Mouse (Mus musculus) adrenal gland, postnatal 14 days (tissue): ENCODE data around the gene Kcnk2. TPM values are rescaled to one million over a fixed set of nuclear protein-coding genes. Genes with fewer than 3 reads are reported as not detected.
A peak's percentile ranks its signal among the peaks of the same experiment; 100 is the strongest.

Source experiments
- DNase-seq: peaks from one replicate; pipeline ENCODE4 v3.0.0; 2021; ENCODE audit warnings: mixed read lengths
- microRNA-seq, 2 experiments: library from miRNA; unstranded; fragments of <30 nt; microRNA quantifications; one replicate each; pipeline ENCODE4 v1.2.0; 2021
- total RNA-seq: library from RNA; stranded (reverse); gene quantifications from 2 replicates; pipeline ENCODE4 v1.2.3, GENCODE M21; 2021

Gene Kcnk2
- total RNA-seq, 1 experiment from 2014 or later = 21.2 TPM

DNA sequence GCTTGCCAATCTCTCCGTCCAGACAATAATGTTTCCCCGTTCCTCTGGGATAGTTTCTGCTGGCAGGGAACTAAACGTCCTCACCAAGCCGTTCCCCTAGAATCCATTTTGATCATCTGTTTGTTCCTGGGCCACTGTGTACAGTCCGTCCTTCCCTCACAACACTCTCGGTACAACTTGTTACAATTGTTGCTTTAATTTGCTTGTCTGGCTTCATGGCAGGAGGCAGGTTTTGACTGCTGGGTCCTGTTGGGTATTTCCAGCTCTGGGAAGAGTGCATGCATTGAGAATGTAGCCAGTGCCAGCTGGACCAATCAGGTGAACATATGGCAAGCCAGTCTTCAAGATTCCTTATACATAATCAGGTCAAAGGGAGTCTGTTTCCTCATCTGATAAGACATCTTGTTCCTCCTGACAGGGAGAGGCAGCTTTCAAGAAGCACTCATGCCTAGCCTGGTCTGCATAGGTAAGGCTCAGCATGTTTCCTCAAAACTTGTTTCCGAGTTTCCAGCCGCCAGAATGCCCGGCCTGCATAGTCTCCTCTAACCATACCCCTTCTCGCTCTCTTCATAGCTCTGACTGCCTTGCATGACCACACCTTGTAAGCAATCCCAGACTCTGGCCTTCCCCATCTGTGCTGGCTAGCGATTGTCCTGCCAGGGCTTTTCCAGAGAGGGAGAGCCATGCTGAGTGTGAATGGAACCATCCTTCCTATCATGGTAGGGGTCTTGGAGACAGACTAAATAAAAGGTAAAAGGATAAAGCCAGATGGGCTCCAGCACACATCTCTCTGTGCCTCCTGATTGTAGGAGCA lies 184.1 kb downstream of the Kcnk2 start:
- DNase-seq = no peak

DNA sequence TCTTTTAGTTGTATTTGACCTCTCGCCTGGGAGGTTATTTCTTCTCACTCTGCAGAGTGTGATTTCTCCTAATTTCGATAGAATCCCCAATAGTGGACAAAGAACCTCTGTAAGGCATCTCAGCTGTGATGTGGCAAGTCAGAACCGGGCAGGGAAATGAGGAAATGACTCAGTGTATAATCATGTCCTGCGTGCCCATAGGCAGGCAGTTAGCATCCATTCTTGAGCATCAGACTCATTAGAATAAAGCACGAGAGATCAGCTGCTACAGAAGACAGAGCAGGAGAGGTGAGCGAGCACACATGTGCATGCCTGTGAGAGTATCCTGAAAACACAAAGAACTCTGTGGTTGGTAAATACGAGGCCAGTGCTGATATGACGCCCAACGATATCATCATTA lies 186.9 kb downstream of the Kcnk2 start:
- no peak for DNase-seq

DNA sequence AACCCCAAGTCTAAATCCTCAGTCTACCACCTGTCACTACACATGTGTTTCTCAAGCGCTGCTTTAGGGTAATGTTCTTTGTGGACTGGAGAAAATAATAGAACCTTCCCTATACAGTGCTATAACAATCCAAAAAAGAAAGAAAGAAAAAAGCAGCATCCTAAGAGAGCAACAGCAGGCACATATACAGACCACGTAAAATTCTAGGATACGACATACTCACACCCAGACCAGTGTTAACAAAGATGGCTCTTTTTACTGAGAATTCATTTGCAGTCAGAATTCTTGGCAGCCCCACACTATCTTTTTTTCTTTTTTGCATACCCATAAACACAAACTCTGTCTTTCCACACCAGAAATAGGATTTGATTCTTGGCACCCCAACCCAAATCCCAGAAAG lies 187.6 kb downstream of the Kcnk2 start:
- DNase-seq = no peak

DNA sequence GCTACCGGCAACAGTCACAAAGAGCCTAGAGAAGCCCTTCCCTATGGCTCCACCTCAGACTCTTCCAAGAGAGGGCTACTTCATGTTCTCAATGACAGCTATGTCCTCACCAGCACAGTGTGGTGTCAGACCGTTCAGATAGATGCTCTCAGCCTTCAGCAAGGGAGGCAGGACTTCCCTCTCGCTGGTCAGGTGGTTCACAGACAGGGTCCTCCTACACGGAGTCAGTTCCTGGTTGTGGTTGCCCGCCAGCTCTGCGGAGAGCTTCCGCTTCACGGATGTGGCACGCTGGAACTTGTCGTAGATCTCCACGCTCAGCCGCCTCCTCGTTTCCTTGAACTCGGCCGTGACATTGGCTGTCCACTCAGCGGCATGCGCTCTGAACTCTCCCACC lies 192.4 kb downstream of the Kcnk2 start:
- no peak for DNase-seq

DNA sequence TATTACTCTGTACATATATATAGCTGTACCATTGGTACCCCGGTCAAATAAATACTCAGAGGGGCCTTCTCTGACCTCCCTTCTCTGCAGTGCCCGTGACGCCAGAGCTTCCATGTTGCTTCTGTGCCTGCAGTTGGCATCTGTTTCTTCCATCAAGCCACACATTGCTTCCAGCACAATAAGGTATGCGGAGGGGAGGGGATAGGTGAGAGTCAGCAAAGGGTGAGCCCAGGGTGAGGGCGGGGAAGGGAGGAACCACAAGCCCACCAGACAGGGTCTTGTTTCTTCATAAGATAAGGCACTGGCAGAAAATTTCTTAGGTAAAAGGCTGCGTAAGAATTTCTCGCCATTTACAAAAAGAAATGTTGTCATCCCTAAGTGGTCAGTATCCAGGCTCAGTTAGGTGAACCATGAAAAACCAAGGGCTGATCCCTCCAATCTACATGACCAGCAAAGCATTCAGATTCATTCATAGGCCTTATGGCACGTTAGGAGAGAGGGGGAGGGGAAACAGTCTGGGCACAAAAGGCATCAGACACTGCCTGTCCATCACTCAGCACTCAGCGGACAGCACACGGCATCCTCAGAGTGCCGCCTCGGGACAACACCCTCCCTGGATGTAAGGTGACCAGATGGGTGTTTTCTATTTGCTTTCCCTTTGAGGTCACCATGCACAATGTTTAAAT lies 192.9 kb downstream of the Kcnk2 start:
- DNase-seq = no peak

DNA sequence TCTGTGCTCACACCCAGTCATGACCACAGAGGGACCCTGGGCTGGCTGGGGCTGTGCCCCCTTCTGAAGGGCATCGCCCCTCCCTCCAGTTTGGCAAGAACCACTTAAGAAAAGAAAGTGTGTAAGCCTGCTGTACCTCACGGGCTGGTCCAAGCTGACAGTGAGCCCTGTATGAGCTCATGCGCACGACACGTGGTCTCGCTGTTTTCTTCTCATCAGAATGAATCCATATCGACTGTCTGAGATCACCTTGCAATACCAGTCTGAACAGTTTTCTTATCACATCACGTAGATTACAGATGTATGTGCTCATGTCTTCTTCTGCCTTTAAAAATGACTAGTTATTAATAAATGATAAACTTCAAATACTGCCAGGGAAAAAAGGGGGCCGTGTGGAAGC lies 193.5 kb downstream of the Kcnk2 start:
- no peak for DNase-seq

DNA sequence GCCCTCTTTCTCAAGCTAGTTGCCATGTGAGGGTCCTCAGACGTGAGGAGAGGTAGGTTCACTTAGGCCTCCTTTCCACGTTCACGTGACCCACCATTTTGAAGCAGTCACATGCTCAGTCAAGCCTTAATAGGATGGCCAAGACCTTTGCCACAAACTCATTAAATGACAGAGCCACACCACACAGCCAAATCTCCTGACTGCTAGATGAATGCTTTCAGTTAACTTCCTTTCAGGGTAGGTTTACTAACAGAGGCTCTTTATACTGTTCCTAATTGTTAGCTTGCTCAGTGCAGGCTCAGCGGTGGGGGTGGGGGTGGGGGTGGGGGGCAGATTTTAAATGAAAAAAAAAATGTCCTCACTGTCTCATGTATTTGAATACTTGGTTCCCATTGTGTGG lies 206.3 kb downstream of the Kcnk2 start:
- DNase-seq = no peak

DNA sequence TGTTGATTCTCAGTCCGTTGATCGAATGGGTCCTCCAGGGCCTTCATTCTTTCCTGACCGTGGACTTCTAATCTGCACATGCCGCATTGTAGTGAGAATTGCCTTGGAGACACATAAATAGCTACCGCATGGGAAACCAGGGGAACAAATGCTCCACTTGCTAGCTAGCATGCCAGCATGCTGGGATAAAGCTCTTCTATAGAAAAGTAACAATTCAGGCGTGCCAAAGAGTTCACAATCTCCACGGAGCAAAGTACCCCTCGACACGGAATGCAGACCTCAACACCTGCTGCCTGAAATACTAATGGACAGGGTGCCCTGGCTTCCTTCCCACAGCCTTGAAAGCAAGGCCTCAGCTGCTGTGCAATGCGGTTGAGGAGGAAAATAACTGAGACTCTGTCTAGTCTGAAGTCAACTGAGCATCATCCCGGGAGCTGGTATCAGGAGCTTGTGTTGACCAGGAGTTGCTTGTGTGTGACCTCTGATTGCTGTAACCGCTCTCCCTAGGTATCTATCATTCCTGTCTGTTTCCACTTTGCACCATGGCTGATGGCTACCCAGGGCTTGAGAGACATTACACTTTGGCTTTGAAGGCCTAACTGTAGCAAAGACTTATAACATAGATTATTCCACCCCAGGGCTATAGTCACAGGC lies 214.2 kb downstream of the Kcnk2 start:
- DNase-seq = peak; percentile 45

DNA sequence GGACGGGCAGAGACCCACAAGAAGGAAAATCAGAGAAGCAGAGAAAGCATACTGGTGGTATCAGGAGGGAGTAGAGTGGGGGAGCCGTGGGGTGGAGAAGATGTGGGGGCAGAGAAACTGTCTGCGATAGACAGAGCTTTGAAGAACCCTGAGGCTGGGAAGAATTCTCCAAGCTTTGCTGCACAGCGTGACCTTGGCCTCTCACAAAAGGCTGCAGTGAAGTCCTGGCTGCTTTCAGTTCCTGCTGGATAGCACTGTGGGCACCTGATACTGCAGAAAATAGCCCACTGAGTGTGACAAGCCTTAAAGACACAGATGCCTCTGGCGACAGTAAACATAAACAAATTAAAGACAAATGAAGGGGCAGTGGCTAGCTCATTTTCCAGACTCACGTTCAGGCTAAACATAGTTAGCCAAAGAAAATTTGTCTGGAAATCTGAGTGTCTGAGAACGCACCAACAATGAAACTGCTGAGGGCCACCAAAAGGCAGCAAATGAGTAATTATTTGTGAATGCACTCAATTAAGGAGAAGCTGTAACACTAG lies 216.8 kb downstream of the Kcnk2 start:
- DNase-seq = peak; percentile 12

DNA sequence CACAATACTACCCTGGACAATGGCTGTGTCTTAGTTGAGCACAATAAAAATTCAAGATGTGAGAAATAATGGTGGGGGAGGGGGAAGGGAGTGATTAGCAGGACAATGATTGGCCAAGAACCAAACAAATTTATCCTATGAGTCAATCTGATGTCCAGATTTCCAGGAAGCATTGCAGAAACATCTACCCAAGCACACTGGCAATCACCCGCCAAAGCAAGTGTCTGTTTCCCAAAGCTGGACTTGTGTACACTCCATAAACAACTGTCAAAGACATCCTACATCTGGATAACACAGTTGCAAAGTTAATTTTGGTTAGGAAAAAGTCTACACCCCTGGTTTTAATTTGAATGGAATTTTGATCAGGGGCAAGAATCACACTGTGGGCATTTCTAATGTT lies 224.3 kb downstream of the Kcnk2 start:
- no peak for DNase-seq

DNA sequence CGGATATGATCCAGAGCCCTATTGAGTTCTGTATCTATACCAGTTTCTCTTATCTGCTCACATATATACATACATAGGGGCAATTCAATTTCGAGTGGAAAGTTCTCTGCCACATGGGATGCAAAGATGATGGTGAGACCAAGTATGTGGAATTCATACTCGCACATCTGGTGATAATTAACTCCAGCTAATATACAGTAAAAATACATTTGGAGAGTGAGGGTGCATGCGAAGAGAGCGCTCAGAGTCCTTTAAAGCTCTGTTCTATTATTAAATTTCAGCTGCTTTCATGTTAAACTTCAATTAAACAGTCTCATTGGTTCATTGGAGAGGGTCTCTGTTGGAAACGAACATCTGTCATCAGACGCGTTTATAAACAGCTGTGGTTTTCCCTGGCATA lies 228.6 kb downstream of the Kcnk2 start:
- no peak for DNase-seq

DNA sequence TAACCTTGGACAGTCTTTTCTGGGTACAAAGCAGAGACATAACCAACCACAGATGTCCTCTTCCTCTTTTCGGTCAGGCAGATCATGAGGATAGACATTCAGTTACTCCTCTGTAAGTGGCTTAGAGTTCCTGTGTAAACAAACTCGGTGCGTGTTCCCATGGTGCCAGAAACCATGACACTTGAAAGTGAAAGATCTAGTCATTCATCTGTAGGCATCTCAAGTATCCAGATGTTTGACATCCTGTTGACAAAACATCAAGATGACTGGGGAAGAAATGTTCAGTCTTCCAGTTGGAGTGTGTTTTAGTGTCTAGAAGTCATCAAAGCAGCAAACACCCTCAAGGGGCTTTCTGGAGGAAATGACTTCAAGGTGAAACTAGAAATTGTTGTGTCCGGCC lies 230.9 kb downstream of the Kcnk2 start:
- DNase-seq = no peak

DNA sequence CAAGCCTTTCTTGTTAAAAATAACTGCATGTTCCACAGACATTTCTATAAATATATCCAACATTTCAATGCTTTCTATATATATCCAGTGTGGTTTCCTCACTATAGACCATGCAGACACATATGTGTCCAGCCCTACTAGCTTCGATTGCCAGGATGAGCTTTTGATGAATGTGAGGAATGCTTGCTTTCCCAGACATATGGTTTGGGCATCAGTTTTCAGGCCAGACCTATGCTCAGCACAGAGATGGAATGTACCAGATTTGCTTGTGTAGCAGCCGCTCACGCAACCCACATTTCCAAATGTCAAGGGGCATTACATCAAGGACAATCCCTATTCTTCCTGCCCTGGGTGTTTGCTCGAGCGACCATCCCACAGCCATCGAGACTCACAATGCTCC lies 236.3 kb downstream of the Kcnk2 start:
- no peak for DNase-seq

DNA sequence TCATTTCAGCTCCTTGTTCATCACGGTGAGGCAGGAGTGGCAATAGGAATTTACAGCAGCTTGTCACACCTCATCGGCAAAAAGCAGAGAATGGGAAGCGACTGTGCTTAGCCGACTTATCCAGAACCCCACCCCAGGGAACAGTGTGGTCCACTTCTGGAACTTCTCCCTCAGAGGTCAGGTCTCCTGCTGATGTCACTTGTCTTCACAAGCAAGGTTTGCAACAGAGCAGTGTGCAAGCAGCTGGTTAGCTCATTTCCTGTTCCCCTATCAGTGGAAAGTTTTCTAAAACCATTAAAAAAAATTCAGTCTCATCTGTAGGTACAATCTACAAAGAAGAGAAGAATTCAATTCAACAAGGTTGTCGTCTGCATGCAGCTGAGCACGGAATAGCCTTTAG lies 236.9 kb downstream of the Kcnk2 start:
- DNase-seq = no peak

DNA sequence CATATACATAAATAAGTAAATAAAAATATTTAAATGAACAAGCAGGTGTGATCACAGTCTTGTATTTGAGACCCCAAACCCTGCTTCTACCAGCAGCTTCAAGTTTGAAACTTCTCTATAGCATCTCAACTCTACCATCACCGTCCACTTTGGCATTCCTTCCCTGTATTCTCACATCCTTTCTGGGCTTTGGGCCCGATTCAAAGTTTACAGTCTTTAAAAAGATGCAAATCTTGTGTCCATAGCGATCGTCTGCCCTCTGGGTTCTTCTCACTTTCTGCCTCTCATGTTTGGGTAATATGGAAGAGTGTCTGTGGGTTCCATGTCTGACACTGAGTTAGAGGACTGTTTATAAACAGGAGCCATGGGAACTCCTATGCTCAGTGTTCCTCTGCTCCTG lies 237.4 kb downstream of the Kcnk2 start:
- no peak for DNase-seq

DNA sequence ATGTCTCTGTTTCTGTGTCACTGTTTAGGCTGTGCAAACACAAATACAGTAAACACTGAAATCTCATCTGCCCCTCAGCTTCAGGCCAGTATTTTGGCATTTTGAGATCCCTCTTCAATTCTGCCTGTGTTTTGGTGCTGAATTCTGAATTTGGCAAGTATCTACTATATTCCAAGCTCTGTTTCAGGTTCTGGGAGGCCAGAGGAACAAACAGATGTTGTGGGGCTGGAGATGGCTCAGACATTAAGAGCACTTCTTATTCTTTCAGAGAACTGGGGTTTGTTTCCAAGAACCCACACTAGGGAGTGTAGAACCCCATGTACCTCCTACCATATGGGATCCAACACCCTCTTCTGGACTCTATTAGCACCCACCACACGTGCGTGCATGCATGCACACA lies 237.8 kb downstream of the Kcnk2 start:
- no peak for DNase-seq

Small RNAs within 50 kb of the gene (microRNA-seq; reads per million reads assigned to microRNA genes)
- gene Gm24092 = 0 reads per million in 2 experiments
